Mouse (Mus musculus) midbrain, embryonic 15.5 days (tissue): ENCODE results near the gene Gm49321. TPM values are rescaled to one million over a fixed set of nuclear protein-coding genes. Genes with fewer than 3 reads are reported as not detected.
A peak's percentile ranks its signal among the peaks of the same experiment; 100 is the strongest.

ENCODE experiments used
- ATAC-seq: fragments of 200-750 bp; cut with Nextera tagmentation; replicated peaks from 2 replicates; pipeline ENCODE4 v1.8.0; 2017; ENCODE audit warnings: moderate TSS enrichment
- H3K27ac ChIP-seq: fragments of 300-500 bp; sonication (generic); 2 replicates; pipeline ENCODE4 v1.5.1; 2015; ENCODE audit warnings: mild to moderate bottlenecking, inconsistent platforms
- H3K27me3 ChIP-seq: fragments of 300-500 bp; sonication (generic); replicated peaks from 2 replicates; pipeline ENCODE4 v1.6.1; 2015; ENCODE audit warnings: inconsistent platforms
- H3K36me3 ChIP-seq: fragments of 300-500 bp; sonication (generic); replicated peaks from 2 replicates; pipeline ENCODE4 v1.6.1; 2015; ENCODE audit warnings: inconsistent platforms
- H3K4me1 ChIP-seq: fragments of 300-500 bp; sonication (generic); 2 replicates; pipeline ENCODE4 v1.6.1; 2015; ENCODE audit warnings: inconsistent platforms
- H3K4me2 ChIP-seq: fragments of 300-500 bp; sonication (generic); 2 replicates; pipeline ENCODE4 v1.6.1; 2015; ENCODE audit warnings: inconsistent platforms, mild to moderate bottlenecking, moderate library complexity
- H3K4me3 ChIP-seq: fragments of 300-500 bp; sonication (generic); 2 replicates; pipeline ENCODE4 v1.5.1; 2015; ENCODE audit warnings: mild to moderate bottlenecking, inconsistent platforms
- H3K9ac ChIP-seq: fragments of 300-500 bp; sonication (generic); 2 replicates; pipeline ENCODE4 v1.6.1; 2015; ENCODE audit warnings: mild to moderate bottlenecking, inconsistent platforms
- H3K9me3 ChIP-seq: fragments of 300-500 bp; sonication (generic); 2 replicates; pipeline ENCODE4 v1.6.1; 2016; ENCODE audit warnings: inconsistent platforms
- WGBS: fragments of 180-500 bp; shearing (Covaris S2); methylation state at CpG from one replicate; pipeline ENCODE4 v1.1.7; 2015; ENCODE audit warnings: mixed read lengths; 5-methylcytosine and 5-hydroxymethylcytosine counted together
- polyA plus RNA-seq: library from polyadenylated mRNA; unstranded; fragments of >200 nt; fragmentation: Nextera tagmentation; extraction: Ambion mirVana; gene quantifications from 2 replicates; pipeline ENCODE4 v1.2.1, GENCODE M21; 2015

Gm49321 gene
- polyA plus RNA-seq, 1 experiment from 2014 or later: 26.1 TPM

DNA sequence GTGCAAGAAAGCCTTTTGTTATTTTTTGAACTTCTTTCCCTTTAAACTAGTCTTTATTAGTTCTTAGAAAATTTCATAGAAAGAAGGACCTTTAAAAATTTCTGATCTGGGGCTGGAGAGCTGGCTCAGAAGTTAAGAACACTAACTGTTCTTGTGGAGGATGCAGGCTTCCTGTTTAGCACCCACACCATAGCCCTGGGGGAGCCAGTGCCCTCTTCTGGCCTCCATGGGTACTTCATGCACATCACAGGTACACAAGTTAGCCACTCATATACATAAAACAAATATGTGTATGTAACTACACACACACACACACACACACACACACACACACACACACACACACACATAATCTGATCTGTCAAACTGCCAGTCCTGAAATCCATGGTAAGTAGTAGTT, 52.1 kb downstream of the Gm49321 start:
- Histone ChIP-seq H3K27me3 (no peaks in the 10 kb centered on the region), H3K27ac (no peak overlapping the region), H3K36me3 (0 out of 2 replicates have a peak, but pooled peaks cover 4% of the 10 kb centered on the region), H3K9me3 (no peaks in the 10 kb centered on the region), H3K4me3 (no peak overlapping the region), H3K4me2 (no peak overlapping the region), H3K4me1 (no peaks in the 10 kb centered on the region), H3K9ac (no peak overlapping the region)
- ATAC-seq: no peak

DNA sequence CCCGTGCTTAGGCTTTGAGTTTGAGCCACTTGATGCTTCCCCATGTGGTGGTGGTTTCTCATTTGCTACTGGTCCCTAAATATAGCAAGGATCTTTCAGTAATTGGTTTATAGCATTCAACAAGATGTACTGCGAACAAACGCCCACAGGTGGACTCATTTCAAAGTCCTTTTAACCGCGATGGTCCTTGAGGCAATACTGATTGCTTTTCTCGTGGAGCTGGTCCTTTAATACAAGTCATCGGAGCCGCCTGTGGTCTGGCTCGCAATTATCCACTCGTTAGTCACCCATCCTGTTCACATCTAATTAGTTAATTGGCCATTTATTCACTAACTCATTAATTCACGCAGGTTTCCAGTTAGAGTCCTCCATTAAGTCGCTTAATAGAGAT, 59.4 kb downstream of the Gm49321 start:
- peak overlapping the region; percentile 73 for H3K9ac ChIP-seq
- H3K27ac ChIP-seq: peak overlapping the region; percentile 85
- no peaks in the 10 kb centered on the region for H3K9me3 ChIP-seq
- peaks cover 21% of the 10 kb centered on the region for H3K4me1 ChIP-seq
- ATAC-seq: peak; percentile 35
- H3K27me3 ChIP-seq: no peaks in the 10 kb centered on the region
- no peaks in the 10 kb centered on the region for H3K36me3 ChIP-seq
- H3K4me2 ChIP-seq: peak overlapping the region; percentile 74
- WGBS: 43% methylated on average over 12 of the region's 12 CpGs
- H3K4me3 ChIP-seq: peak overlapping the region; percentile 78

DNA sequence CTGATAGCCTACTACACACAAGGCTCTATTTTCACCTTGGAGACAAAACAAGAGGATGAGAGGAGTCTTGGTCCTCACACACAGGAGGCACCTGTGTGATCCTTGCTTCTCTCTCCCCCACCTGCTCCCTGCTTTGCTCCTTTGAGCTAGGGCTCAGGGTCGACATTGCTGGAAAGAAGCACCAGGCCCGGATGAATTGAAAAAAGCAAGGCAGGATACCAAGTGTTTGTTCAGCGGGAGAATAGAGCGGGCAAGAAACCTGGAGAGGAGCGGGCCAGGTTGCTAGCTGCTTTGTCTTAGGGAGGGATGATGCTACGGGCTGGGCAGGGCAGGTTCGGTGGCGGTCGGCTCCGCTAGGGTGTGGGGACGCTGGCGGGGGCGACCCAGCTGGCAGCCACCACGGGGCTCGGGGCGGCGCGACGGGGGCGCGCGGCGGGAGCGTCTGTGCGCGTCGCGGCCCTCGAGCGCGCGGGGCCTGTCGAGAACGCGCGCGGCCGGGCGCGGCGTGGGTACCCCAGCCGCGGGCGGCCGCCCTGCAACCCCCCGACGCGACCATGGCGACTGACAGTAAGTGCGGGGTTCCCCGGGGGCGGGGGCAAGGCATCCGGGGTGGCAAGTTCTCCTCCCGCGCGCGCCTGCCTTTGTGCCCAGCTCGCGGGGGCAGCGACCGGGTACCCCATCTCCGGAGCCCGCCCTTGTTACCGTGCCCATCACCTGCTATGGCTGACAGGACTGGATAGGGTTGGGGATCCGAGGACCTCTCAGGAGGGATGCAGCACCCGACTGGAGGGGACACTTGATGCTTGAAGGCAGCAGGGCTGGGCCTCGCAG, 60.1 kb downstream of the Gm49321 start, which contains the start of gene Syt16:
Gene Syt16 (plus strand): TSS at position 365 of the 831 bp plus-strand sequence.
- Histone ChIP-seq H3K9me3 (no peaks in the 10 kb centered on the region), H3K27ac (peak within 1 kb of the TSS; percentile 85), H3K36me3 (no peaks in the 10 kb centered on the region), H3K4me2 (peak within 1 kb of the TSS; percentile 74), H3K4me1 (peaks cover 21% of the 10 kb centered on the region), H3K27me3 (no peaks in the 10 kb centered on the region), H3K9ac (peak within 1 kb of the TSS; percentile 73), H3K4me3 (peak within 1 kb of the TSS; percentile 78)
- ATAC-seq: peak; percentile 89
- WGBS: 1% methylated on average over 34 of the region's 67 CpGs

DNA sequence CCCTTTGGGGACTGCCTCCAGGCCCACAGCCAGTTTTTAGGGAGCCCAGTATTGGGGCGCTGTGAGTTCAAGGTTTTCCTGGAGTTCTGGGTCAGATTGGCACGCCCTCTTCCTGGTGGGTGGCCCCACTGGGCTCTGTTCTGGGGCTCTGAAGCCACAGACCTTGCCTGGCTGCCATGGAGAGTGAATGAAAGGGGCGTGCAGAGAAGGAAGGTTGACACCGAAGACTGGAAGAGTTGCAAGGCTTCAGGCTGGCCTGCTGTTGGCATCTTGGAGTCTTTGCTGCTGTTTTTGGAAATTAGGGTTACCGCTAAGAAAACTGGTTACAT, 60.6 kb downstream of the Gm49321 start:
- peak overlapping the region; percentile 78 for H3K4me3 ChIP-seq
- H3K4me1 ChIP-seq: peaks cover 21% of the 10 kb centered on the region
- H3K4me2 ChIP-seq: peak overlapping the region; percentile 74
- WGBS: 25% methylated on average over 5 of the region's 5 CpGs
- no peaks in the 10 kb centered on the region for H3K27me3 ChIP-seq
- no peaks in the 10 kb centered on the region for H3K9me3 ChIP-seq
- H3K36me3 ChIP-seq: no peaks in the 10 kb centered on the region
- peak; percentile 61 for ATAC-seq
- H3K27ac ChIP-seq: peak overlapping the region; percentile 85
- H3K9ac ChIP-seq: peak overlapping the region; percentile 73

DNA sequence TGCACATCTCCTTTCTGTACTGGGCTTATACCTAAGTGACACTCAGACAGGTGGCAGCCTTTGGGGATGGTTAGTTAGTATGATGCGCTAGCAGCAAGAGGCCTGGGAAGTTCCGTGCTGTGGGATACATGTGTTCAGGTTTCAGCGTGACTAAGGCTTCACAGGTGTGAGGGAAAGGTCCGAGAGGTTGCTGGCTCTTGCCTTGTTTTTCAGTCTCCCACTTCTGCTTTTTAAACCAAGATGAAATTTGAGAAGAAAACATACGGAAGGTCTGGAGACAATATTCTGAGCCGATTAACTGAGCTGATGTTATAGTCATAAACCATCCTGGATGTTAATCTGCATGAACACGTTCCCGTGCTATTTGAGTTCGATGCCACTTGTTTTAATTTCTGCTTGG, 65.0 kb downstream of the Gm49321 start:
- no peak overlapping the region for H3K27ac ChIP-seq
- H3K4me1 ChIP-seq: peaks cover 12% of the 10 kb centered on the region; the same call in 1 of the 2 replicates
- no peak overlapping the region for H3K4me2 ChIP-seq
- H3K9me3 ChIP-seq: no peaks in the 10 kb centered on the region
- no peak for ATAC-seq
- H3K27me3 ChIP-seq: no peaks in the 10 kb centered on the region
- no peak overlapping the region for H3K4me3 ChIP-seq
- no peaks in the 10 kb centered on the region for H3K36me3 ChIP-seq
- 94% methylated on average over 9 of the region's 9 CpGs for WGBS
- H3K9ac ChIP-seq: no peak overlapping the region

DNA sequence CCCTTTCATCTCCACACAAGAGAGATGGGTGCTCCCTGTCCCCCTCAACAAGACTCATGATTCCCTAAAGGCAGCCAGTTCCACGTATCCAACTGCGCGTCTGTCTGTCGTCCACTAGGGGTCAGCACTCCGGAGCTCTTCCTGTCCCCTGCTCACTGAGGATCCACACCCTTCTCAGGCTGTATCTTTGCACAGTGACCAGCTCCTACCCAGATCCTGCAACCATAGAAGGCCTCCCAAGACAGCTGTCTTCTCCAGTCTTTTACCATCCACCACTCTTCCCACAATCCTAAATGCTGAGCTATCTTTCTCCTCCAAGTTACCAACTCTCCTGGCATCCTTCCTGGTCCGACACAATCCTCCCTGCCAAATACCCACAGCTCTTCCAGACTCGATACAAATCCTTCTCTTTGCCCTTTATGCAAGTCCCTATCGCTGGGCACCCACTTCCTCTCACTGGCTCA, 72.0 kb downstream of the Gm49321 start:
- no peaks in the 10 kb centered on the region for H3K9me3 ChIP-seq
- WGBS: 24% methylated on average over 8 of the region's 8 CpGs
- no peak overlapping the region for H3K4me2 ChIP-seq
- H3K27ac ChIP-seq: no peak overlapping the region
- ATAC-seq: 0 out of 2 replicates have a peak, but pooled peaks have one; percentile 56
- no peaks in the 10 kb centered on the region for H3K36me3 ChIP-seq
- H3K4me3 ChIP-seq: no peak overlapping the region
- H3K4me1 ChIP-seq: peaks cover 4% of the 10 kb centered on the region
- no peak overlapping the region for H3K9ac ChIP-seq
- H3K27me3 ChIP-seq: no peaks in the 10 kb centered on the region

DNA sequence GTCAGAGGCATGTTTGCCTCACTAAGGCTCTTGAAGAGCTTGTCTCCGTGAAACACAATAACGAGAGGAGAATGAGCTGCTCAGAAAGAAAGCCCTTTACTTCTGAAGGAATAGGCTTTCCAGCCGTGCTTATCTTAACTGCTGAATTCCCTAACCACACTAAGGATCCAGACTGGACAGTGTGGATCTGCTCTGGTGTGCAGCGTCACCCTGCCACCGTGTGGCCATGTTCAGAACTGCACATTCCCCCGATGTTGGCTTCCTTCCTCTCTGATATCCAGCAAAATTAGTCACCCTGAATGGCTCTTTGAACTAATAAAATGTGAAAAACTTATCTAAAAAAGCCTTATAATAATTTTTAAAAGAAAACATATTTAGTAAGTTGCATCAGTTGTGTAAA, 76.3 kb downstream of the Gm49321 start:
- no peaks in the 10 kb centered on the region for H3K36me3 ChIP-seq
- no peaks in the 10 kb centered on the region for H3K9me3 ChIP-seq
- H3K4me2 ChIP-seq: 0 out of 2 replicates have a peak overlapping the region, but pooled peaks have one; percentile 28
- H3K4me3 ChIP-seq: no peak overlapping the region
- WGBS: under 1% methylated on average over 6 of the region's 6 CpGs
- H3K27me3 ChIP-seq: no peaks in the 10 kb centered on the region
- peak; percentile 87 for ATAC-seq
- no peak overlapping the region for H3K9ac ChIP-seq
- H3K27ac ChIP-seq: 0 out of 2 replicates have a peak overlapping the region, but pooled peaks have one; percentile 12
- peaks cover 4% of the 10 kb centered on the region for H3K4me1 ChIP-seq

DNA sequence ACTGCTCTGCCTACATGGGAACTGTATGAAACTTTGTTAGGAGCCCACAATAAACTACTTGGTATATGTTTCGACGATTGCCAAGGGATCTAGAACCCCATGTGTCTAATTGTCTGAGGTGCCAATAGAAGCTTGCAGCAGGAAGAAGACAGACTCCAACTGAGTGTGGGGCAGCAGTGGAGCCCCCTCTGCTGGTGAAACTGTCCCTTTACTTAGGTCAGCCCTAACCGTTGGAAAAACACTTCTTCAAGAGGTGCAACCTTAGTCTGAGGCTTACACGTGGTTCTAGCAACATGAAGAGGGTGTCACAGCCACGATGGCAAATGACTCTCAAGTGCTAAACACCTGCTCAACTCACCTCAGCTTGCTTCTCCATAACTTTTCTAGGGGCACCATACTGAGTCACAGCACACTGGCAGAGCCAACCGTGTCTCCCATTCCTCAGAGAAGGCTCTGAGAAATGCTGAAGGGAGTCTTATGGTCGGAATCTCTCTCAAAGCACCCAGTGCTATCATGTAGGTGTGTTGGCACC, 77.4 kb downstream of the Gm49321 start:
- Histone ChIP-seq H3K9ac (no peak overlapping the region), H3K4me3 (no peak overlapping the region), H3K9me3 (no peaks in the 10 kb centered on the region), H3K4me2 (no peak overlapping the region), H3K4me1 (peaks cover 4% of the 10 kb centered on the region), H3K27ac (no peak overlapping the region), H3K36me3 (no peaks in the 10 kb centered on the region), H3K27me3 (no peaks in the 10 kb centered on the region)
- WGBS: 60% methylated on average over 7 of the region's 7 CpGs
- no peak for ATAC-seq

DNA sequence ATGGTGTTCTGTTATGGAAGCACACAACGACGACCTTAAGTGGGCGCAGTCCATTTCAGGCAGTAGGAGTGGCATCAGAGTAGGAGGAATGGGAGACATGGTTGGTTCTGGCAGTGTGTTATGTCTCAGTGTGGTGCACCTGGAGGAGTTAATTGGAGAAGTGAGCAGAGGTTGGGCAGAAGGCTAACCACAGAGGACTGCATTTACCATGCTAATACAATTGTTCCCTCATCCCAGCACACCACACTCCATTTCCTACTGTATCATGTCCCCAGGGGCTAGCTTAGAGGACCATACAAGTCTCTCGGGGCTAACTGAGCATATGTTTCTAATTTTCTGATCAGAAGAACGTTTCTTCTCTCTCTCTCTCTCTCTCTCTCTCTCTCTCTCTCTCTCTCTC, 78.0 kb downstream of the Gm49321 start:
- Histone ChIP-seq H3K4me3 (no peak overlapping the region), H3K27ac (no peak overlapping the region), H3K9ac (no peak overlapping the region), H3K4me1 (peaks cover 4% of the 10 kb centered on the region), H3K9me3 (no peaks in the 10 kb centered on the region), H3K27me3 (no peaks in the 10 kb centered on the region), H3K4me2 (no peak overlapping the region), H3K36me3 (no peaks in the 10 kb centered on the region)
- no peak for ATAC-seq
- 79% methylated on average over 5 of the region's 5 CpGs for WGBS

Other genes with a start within 250 kb of the Gm49321 start
- 78.3 and 79.0 TPM in 2 replicates for gene Hif1a, start 36.3 kb upstream of the Gm49321 start, polyA plus RNA-seq
- 37.0 and 39.3 TPM in 2 replicates for gene Snapc1, start 26.8 kb downstream of the Gm49321 start, polyA plus RNA-seq
- gene Syt16, start 60.0 kb downstream of the Gm49321 start, polyA plus RNA-seq: 85.4 and 91.2 TPM in 2 replicates